Mouse (Mus musculus) mouse trophoblast stem cell (cell line): ENCODE results near the gene Zeb2.
"Not testable (repeated sequence)": the region's sequence is repeated elsewhere in the genome, so short reads cannot be mapped to it uniquely, and the experiment has no call there.

Experiments used
- in situ Hi-C, 2 experiments: fragments of 300-500 bp; cut with MseI, MboI; formaldehyde crosslinking; loops; 2 replicates in 1 of 2; 3 replicates in 1 of 2; pipeline ENCODE4 v1.15.1; 2025

Gene Zeb2

GRCm38 (mm10) chr2:45112021-45112747 is 5.0 kb downstream of the Zeb2 start:
- in situ Hi-C loops: no loop called here

GRCm38 (mm10) chr2:45111571-45111970 is 5.6 kb downstream of the Zeb2 start:
- in situ Hi-C loops: not testable (repeated sequence)

- in situ Hi-C loops: no loop called here
Observed at GRCm38 (mm10) chr2:45110757-45111411, 6.3 kb downstream of the Zeb2 start.

- in situ Hi-C loops: no loop called here
Observed at GRCm38 (mm10) chr2:45109951-45110756, 7.0 kb downstream of the Zeb2 start.

GRCm38 (mm10) chr2:45109161-45109950 is 7.8 kb downstream of the Zeb2 start:
- in situ Hi-C loops: no loop called here

GRCm38 (mm10) chr2:45108521-45109091 is 8.6 kb downstream of the Zeb2 start:
- in situ Hi-C loops: no loop called here

GRCm38 (mm10) chr2:45107555-45107954 is 9.6 kb downstream of the Zeb2 start:
- in situ Hi-C loops: no loop called here

GRCm38 (mm10) chr2:45105922-45106851 is 11.0 kb downstream of the Zeb2 start:
- in situ Hi-C loops: no loop called here

- in situ Hi-C loops: no loop called here
Observed at GRCm38 (mm10) chr2:45105281-45105721, 11.9 kb downstream of the Zeb2 start.

- in situ Hi-C loops: no loop called here
Observed at GRCm38 (mm10) chr2:45104511-45105055, 12.6 kb downstream of the Zeb2 start.

GRCm38 (mm10) chr2:45104066-45104465 is 13.1 kb downstream of the Zeb2 start:
- in situ Hi-C loops: no loop called here

GRCm38 (mm10) chr2:45103021-45103983 is 13.9 kb downstream of the Zeb2 start:
- in situ Hi-C loops: no loop called here

- in situ Hi-C loops: no loop called here
Observed at GRCm38 (mm10) chr2:45102191-45102638, 15.0 kb downstream of the Zeb2 start.

- in situ Hi-C loops: no loop called here
Observed at GRCm38 (mm10) chr2:45101586-45101985, 15.6 kb downstream of the Zeb2 start.

- in situ Hi-C loops: no loop called here
Observed at GRCm38 (mm10) chr2:45101040-45101439, 16.2 kb downstream of the Zeb2 start.

- in situ Hi-C loops: no loop called here
Observed at GRCm38 (mm10) chr2:45100628-45101027, 16.6 kb downstream of the Zeb2 start.

- in situ Hi-C loops: no loop called here
Observed at GRCm38 (mm10) chr2:45100017-45100416, 17.2 kb downstream of the Zeb2 start.

- in situ Hi-C loops: no loop called here
Observed at GRCm38 (mm10) chr2:45099081-45099480, 18.1 kb downstream of the Zeb2 start.

- in situ Hi-C loops: no loop called here
Observed at GRCm38 (mm10) chr2:45097969-45098368, 19.2 kb downstream of the Zeb2 start.
